Mouse (Mus musculus) E14TG2a.4 (cell line): ENCODE results near the gene Iqcf4.

ENCODE experiments used
- H3K27me3 ChIP-seq: 2 replicates; pipeline ENCODE4 v1.6.1; 2014; ENCODE audit warnings: low read length, control low read depth; ENCODE audit not compliant: insufficient read depth
- H3K36me3 ChIP-seq: 2 replicates; pipeline ENCODE4 v1.6.1; 2014; ENCODE audit warnings: low read length, control low read depth; ENCODE audit not compliant: insufficient read depth
- H3K4me1 ChIP-seq: replicated peaks from 2 replicates; pipeline ENCODE4 v1.6.1; 2014; ENCODE audit warnings: low read depth, low read length, control low read depth
- H3K4me3 ChIP-seq: replicated peaks from 2 replicates; pipeline ENCODE4 v1.5.1; 2014; ENCODE audit warnings: mild to moderate bottlenecking, low read length
- H3K9me3 ChIP-seq: 2 replicates; pipeline ENCODE4 v1.6.1; 2014; ENCODE audit warnings: low read length, control low read depth
- CTCF ChIP-seq: conservative IDR thresholded peaks from 2 replicates; pipeline ENCODE4 v1.5.1; 2014; ENCODE audit warnings: low read length
- NANOG ChIP-seq: IDR thresholded peaks from 2 replicates; pipeline ENCODE4 v1.6.1; 2014; ENCODE audit warnings: borderline replicate concordance, low read length, mixed read lengths
- POU5F1 ChIP-seq: IDR thresholded peaks from 2 replicates; pipeline ENCODE4 v1.6.1; 2014; ENCODE audit warnings: low read length, borderline replicate concordance

Gene Iqcf4

DNA sequence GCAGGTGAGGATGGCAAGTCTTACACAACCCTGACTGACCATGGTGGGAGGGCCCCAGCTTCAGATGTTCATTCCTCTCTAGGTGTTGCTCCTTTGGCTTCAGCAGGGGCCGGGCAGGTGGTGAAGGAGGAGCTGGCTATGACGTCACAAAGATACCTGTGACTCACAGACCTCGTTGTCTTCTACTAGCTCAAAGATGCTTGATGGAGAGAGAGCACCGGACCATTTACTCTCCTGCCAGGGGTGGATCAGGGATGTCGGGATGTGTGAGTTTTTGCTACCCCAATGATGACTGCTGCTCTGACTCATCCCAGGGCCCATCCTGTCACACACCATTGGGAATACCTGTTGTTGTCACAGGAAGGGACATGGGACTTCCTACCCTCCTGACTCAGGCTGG lies 9.3 kb downstream of the Iqcf4 start, which contains the start of gene Iqcf3:
TSS of gene Iqcf3 (minus strand) at position 101 of the 400 bp plus-strand sequence.
- Histone ChIP-seq H3K4me3 (no peak within 1 kb of the TSS), H3K36me3 (no peaks in the 10 kb centered on the region), H3K9me3 (no peaks in the 10 kb centered on the region), H3K27me3 (no peaks in the 10 kb centered on the region), H3K4me1 (peaks cover 35% of the 10 kb centered on the region)
- no peak for TF ChIP-seq POU5F1
- no peak for TF ChIP-seq CTCF
- no peak for TF ChIP-seq NANOG

GRCm38 (mm10) chr9:106534975-106535374 lies 35.8 kb downstream of the Iqcf4 start:
- Histone ChIP-seq H3K4me1 (peaks cover 11% of the 10 kb centered on the region; the same call in 1 of the 2 replicates), H3K4me3 (no peak overlapping the region), H3K9me3 (peaks cover 4% of the 10 kb centered on the region), H3K36me3 (no peaks in the 10 kb centered on the region), H3K27me3 (no peaks in the 10 kb centered on the region)
- TF ChIP-seq NANOG, result no peak
- no peak for TF ChIP-seq POU5F1
- no peak for TF ChIP-seq CTCF

GRCm38 (mm10) chr9:106534296-106534695 lies 36.5 kb downstream of the Iqcf4 start:
- no peak overlapping the region for H3K4me3 ChIP-seq
- no peak for TF ChIP-seq POU5F1
- TF ChIP-seq CTCF, result no peak
- TF ChIP-seq NANOG, result peak; percentile 45; the same call in 1 of the 2 replicates
- no peaks in the 10 kb centered on the region for H3K9me3 ChIP-seq
- H3K36me3 ChIP-seq, result no peaks in the 10 kb centered on the region
- H3K4me1 ChIP-seq, result peaks cover 11% of the 10 kb centered on the region; the same call in 1 of the 2 replicates
- no peaks in the 10 kb centered on the region for H3K27me3 ChIP-seq

- no peaks in the 10 kb centered on the region for H3K9me3 ChIP-seq
- no peak overlapping the region for H3K4me3 ChIP-seq
- H3K4me1 ChIP-seq, result peaks cover 11% of the 10 kb centered on the region; the same call in 1 of the 2 replicates
- no peaks in the 10 kb centered on the region for H3K27me3 ChIP-seq
- TF ChIP-seq CTCF, result peak; percentile 71
- TF ChIP-seq NANOG, result no peak
- no peaks in the 10 kb centered on the region for H3K36me3 ChIP-seq
Measured at GRCm38 (mm10) chr9:106531833-106532232, 39.0 kb downstream of the Iqcf4 start.

DNA sequence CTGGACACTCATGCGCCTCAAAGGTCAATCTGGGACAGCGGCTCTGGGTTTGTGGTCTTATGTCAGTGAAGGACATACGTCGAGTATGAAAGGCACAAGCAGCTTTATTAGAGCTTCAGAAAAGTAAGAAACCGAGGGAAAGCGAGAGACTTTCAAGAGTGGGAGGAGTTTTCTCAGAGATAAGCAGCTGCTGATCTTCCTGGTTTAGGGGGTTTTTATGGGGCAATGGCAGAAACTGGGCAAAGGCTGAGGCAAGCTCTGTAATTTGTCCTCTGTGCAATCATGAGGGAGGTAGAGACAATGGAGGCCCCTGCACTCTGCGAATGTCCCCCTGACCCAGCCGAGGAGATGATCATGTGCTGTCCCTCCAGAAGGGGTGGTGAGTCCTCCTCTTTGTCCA lies 50.9 kb downstream of the Iqcf4 start:
- Histone ChIP-seq H3K9me3 (no peaks in the 10 kb centered on the region), H3K36me3 (no peaks in the 10 kb centered on the region), H3K4me3 (no peak overlapping the region), H3K27me3 (no peaks in the 10 kb centered on the region), H3K4me1 (peaks cover 4% of the 10 kb centered on the region)
- TF ChIP-seq CTCF, result no peak
- no peak for TF ChIP-seq POU5F1
- no peak for TF ChIP-seq NANOG

DNA sequence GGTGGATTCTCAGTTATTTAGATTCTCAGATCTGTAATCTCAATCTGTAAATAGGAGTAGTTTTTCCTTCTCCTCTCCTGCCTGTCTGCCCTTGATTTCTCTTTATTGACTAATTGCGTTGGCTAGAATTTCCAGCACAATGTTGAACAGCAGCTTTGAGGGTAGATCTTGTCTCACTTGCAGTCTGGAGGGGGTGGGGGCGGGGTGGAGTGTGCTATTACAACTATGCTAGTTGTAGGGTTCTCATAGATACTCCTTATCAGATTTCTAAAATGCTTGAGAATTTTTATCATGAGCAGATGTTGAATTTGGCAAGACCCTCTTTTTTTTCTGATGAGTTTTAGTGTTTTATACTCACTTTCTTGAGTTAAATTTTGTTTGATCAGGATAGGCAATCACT lies 51.4 kb downstream of the Iqcf4 start:
- TF ChIP-seq CTCF (no peak), NANOG (no peak), POU5F1 (no peak)
- H3K36me3 ChIP-seq, result no peaks in the 10 kb centered on the region

More for the DNA sequence above, 51.4 kb downstream of the Iqcf4 start:
- Histone ChIP-seq H3K4me3 (no peak overlapping the region), H3K9me3 (no peaks in the 10 kb centered on the region), H3K4me1 (peaks cover 4% of the 10 kb centered on the region), H3K27me3 (peaks cover 2% of the 10 kb centered on the region; the same call in 1 of the 2 replicates)
